Mouse (Mus musculus) megakaryocyte, embryonic 14.5 days (primary cell): ENCODE measurements at regions not wholly inside any gene's neighbourhood (a gene's known extent, or its start where the extent isn't known, plus 50 kb on each side); places are given as distances from the start of the nearest gene placed in this dataset.
A peak's percentile ranks its signal among the peaks of the same experiment; 100 is the strongest.

Experiments used
- H3K27me3 ChIP-seq: replicated peaks from 2 replicates; pipeline ENCODE3; 2012; ENCODE audit warnings: inconsistent platforms
- H3K36me3 ChIP-seq: replicated peaks from 2 replicates; pipeline ENCODE3; 2012; ENCODE audit warnings: low read length, inconsistent platforms, mixed read lengths
- H3K4me1 ChIP-seq: 2 replicates; pipeline ENCODE4 v1.6.1; 2012; ENCODE audit warnings: inconsistent platforms
- H3K4me3 ChIP-seq: replicated peaks from 2 replicates; pipeline ENCODE3; 2012; ENCODE audit warnings: moderate library complexity, mild to moderate bottlenecking, inconsistent platforms
- H3K9me3 ChIP-seq: 2 replicates; pipeline ENCODE4 v1.6.1; 2012; ENCODE audit warnings: inconsistent platforms
- FLI1 ChIP-seq: IDR thresholded peaks from 2 replicates; pipeline ENCODE4 v1.6.1; 2012; ENCODE audit warnings: low read length, inconsistent platforms, mixed read lengths
- GATA1 ChIP-seq: IDR thresholded peaks from 3 replicates; pipeline ENCODE4 v1.6.1; 2012; ENCODE audit warnings: mixed read lengths, low read length, inconsistent platforms, borderline replicate concordance

DNA sequence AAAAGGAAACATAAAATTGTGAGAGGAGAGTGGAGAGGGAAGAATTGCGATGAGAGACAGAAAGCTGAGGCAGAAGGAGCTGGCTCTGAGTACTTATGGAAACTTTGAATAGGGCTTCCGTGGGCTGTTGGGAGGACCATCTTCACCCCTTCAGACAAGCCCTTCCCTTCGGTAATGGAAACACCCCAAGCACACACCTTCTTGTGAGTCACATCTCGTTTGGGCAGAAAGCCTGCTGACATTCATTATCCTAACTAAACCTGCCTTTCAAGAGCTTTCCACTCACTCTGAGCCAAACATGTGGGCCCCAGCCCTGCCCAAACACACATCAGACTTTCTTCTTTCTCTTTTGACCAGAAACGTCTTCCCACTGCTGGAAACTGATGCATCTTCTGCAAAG is 232.3 kb upstream of the Nfe2l3 start:
- TF ChIP-seq FLI1: no peak
- no peak for TF ChIP-seq GATA1
- no peaks in the 10 kb centered on the region for H3K9me3 ChIP-seq
- H3K4me3 ChIP-seq: no peak overlapping the region
- peaks cover 61% of the 10 kb centered on the region for H3K27me3 ChIP-seq
- H3K4me1 ChIP-seq: no peaks in the 10 kb centered on the region
- H3K36me3 ChIP-seq: no peaks in the 10 kb centered on the region

- Histone ChIP-seq H3K9me3 (no peaks in the 10 kb centered on the region), H3K36me3 (no peaks in the 10 kb centered on the region), H3K4me3 (no peak overlapping the region), H3K27me3 (peaks cover 64% of the 10 kb centered on the region), H3K4me1 (no peaks in the 10 kb centered on the region)
- no peak for TF ChIP-seq FLI1
- TF ChIP-seq GATA1: no peak
Measured at GRCm38 (mm10) chr6:51200837-51201236, 231.6 kb upstream of the Nfe2l3 start.

GRCm38 (mm10) chr6:51204306-51204705 is 228.2 kb upstream of the Nfe2l3 start:
- Histone ChIP-seq H3K4me3 (no peak overlapping the region), H3K4me1 (peaks cover 9% of the 10 kb centered on the region), H3K9me3 (no peaks in the 10 kb centered on the region), H3K36me3 (no peaks in the 10 kb centered on the region), H3K27me3 (peaks cover 65% of the 10 kb centered on the region)
- TF ChIP-seq GATA1 (no peak), FLI1 (no peak)

- H3K4me3 ChIP-seq: no peak overlapping the region
- H3K4me1 ChIP-seq: peaks cover 9% of the 10 kb centered on the region
- no peaks in the 10 kb centered on the region for H3K36me3 ChIP-seq
- no peaks in the 10 kb centered on the region for H3K9me3 ChIP-seq
- TF ChIP-seq FLI1 (no peak), GATA1 (no peak)
- H3K27me3 ChIP-seq: peaks cover 57% of the 10 kb centered on the region
Measured at GRCm38 (mm10) chr6:51205411-51205810, 227.1 kb upstream of the Nfe2l3 start.

- TF ChIP-seq GATA1 (no peak), FLI1 (no peak)
Measured at GRCm38 (mm10) chr6:51206712-51207505, 225.6 kb upstream of the Nfe2l3 start.

DNA sequence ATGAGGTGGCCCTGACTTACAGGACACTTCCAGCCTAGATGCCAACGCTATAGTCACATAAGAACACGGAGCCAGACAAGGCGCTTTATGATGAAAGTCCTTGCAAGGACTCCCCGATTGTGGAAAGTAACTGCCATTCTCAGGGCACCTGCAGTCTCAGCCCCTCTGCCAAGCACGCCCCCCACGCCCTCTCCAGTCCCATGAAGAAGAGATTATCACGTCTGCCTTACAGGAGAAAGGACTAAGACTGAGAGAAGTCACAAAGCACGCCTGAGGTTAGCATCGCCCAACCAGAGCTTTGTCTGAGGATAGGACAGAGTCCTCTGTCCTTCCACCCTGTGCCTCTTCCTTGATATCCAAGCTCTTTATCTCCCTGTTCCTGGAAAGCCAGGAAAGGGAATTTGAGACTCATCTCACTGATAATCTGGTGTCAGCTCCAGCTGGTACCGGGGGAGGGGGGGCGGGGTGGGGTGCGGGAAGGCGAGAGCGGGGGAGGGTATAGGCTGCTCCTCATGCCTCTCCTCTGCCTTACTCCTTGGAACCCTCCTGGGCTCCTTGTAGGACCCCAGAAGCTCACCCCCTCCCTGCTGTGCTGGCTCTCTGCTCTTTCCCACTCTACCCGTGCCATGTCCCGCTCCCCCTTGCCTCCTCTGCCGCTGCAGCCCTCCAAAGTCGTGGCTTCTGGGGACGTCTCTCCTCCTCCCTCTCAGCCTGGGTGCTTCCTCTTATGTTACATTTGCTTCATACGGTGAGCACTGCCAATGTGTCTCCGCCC is 224.7 kb upstream of the Nfe2l3 start:
- peak overlapping the region; percentile 64 for H3K4me3 ChIP-seq
- TF ChIP-seq FLI1 (no peak), GATA1 (no peak)
- H3K27me3 ChIP-seq: peaks cover 53% of the 10 kb centered on the region
- peaks cover 14% of the 10 kb centered on the region for H3K4me1 ChIP-seq
- no peaks in the 10 kb centered on the region for H3K36me3 ChIP-seq
- no peaks in the 10 kb centered on the region for H3K9me3 ChIP-seq

More at GRCm38 (mm10) chr6:51206712-51207505, 225.6 kb upstream of the Nfe2l3 start:
- no peaks in the 10 kb centered on the region for H3K9me3 ChIP-seq
- H3K4me1 ChIP-seq: peaks cover 14% of the 10 kb centered on the region
- H3K4me3 ChIP-seq: no peak overlapping the region
- H3K27me3 ChIP-seq: peaks cover 59% of the 10 kb centered on the region
- H3K36me3 ChIP-seq: no peaks in the 10 kb centered on the region

DNA sequence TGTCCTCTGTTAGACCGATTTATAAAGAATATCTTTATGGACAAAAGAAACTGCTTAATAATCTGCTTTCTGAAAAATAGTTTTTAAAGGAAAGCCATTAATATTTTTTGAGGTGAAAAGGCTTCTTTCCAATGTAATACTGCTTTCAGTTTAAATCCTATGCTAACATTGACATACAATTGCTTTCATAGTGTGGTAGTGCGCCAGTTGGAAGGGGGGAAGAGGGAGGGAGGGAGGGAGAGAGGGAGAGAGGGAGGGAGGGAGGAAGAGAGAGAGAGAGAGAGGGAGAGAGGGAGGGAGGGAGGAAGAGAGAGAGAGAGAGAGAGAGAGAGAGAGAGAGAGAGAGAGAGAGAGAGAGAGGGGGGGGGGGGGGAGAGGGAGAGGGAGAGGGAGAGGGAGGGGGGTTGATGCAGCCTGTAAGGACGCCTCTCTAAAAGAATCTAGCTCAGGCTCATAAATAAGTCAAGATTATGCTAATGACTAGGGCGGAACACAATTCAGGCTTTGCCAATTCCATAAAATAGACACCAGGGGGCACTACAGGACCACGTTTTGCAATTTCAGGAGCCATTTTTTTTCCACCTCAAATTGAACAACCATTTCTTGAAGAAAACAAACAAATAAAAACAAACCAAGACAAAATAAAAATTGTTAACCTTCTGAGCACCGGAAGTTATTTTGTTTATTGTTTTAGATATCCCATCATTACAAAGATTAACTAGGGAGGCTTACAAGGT is 223.6 kb upstream of the Nfe2l3 start:
- no peaks in the 10 kb centered on the region for H3K9me3 ChIP-seq
- peaks cover 14% of the 10 kb centered on the region for H3K4me1 ChIP-seq
- H3K4me3 ChIP-seq: no peak overlapping the region
- H3K27me3 ChIP-seq: peaks cover 54% of the 10 kb centered on the region
- TF ChIP-seq FLI1 (no peak), GATA1 (no peak)
- no peaks in the 10 kb centered on the region for H3K36me3 ChIP-seq

DNA sequence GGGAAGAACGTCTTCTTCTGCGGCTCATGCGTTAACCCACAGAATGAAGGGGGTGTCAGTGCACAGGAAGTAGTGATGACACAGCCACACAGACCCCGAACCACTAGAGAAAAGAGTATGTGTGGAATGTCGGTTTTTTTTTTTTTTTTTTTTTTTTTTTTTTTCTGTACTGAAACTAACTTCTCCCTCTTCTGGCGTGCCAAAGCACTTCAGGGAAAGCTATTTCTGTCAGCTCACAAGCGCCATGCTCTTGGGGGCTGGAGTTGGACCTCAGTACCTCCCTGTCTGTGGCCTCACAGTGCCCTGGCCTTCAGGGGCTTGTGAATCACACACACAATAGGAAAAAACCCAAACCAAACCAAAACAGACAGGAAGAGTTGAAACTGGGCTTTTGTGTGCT is 221.1 kb upstream of the Nfe2l3 start:
- Histone ChIP-seq H3K9me3 (no peaks in the 10 kb centered on the region), H3K4me3 (no peak overlapping the region), H3K27me3 (peaks cover 41% of the 10 kb centered on the region), H3K4me1 (peaks cover 14% of the 10 kb centered on the region), H3K36me3 (no peaks in the 10 kb centered on the region)
- TF ChIP-seq GATA1: no peak
- TF ChIP-seq FLI1: no peak

DNA sequence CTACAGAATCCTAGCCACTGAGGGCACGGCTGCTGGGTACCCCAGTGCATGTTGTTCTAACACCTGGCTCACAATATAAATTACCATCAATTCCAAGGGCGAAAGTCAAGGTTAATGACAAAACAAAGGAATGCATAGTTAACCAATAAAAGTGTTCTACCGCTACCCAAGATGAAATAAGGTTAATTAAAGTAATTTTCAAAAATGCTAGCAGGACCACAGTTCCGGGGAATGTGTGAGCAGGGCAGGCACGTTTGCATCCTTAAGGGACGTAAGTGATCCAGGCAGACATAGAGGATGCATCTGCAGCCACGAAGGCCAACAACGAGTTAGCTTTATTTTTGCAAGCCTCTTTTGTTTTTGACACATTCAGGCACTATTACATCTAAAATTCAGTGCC is 220.3 kb upstream of the Nfe2l3 start:
- Histone ChIP-seq H3K4me1 (peaks cover 14% of the 10 kb centered on the region), H3K9me3 (no peaks in the 10 kb centered on the region), H3K27me3 (peaks cover 37% of the 10 kb centered on the region), H3K4me3 (no peak overlapping the region), H3K36me3 (no peaks in the 10 kb centered on the region)
- TF ChIP-seq FLI1: no peak
- TF ChIP-seq GATA1: no peak

- H3K36me3 ChIP-seq: no peaks in the 10 kb centered on the region
- H3K4me1 ChIP-seq: 0 out of 2 replicates have a peak, but pooled peaks cover 5% of the 10 kb centered on the region
- H3K9me3 ChIP-seq: peaks cover 6% of the 10 kb centered on the region; the same call in 1 of the 2 replicates
- H3K27me3 ChIP-seq: peaks cover 40% of the 10 kb centered on the region
- no peak for TF ChIP-seq FLI1
- no peak for TF ChIP-seq GATA1
- H3K4me3 ChIP-seq: no peak overlapping the region
Measured at GRCm38 (mm10) chr6:51215371-51215770, 217.1 kb upstream of the Nfe2l3 start.
